Mouse (Mus musculus) heart, embryonic 14.5 days (tissue): ENCODE results near the gene Lmbr1l. TPM values are rescaled to one million over a fixed set of nuclear protein-coding genes. Genes with fewer than 3 reads are reported as not detected.

ENCODE experiments used
- ATAC-seq: fragments of 200-750 bp; cut with Nextera tagmentation; 2 replicates; pipeline ENCODE4 v1.8.0; 2017; ENCODE audit warnings: low read depth, moderate TSS enrichment; ENCODE audit not compliant: insufficient number of reproducible peaks, insufficient read depth, low FRiP score
- H3K27ac ChIP-seq, 2 experiments: fragments of 200-500 bp in 1 of 2; fragments of 300-500 bp in 1 of 2; sonication (generic) in 1 of 2; replicated peaks in 1 of 2; 2 replicates each; pipeline ENCODE4 v1.5.1; 2012 to 2014; ENCODE audit warnings: low read depth in 2 of 2, low read length in 2 of 2, control low read depth in 1 of 2, mild to moderate bottlenecking in 1 of 2, mixed read lengths in 1 of 2; ENCODE audit not compliant: control insufficient read depth in 1 of 2, insufficient read depth in 1 of 2
- H3K27me3 ChIP-seq: fragments of 300-500 bp; sonication (generic); 2 replicates; pipeline ENCODE4 v1.6.1; 2014; ENCODE audit warnings: mild to moderate bottlenecking, low read length, control low read depth; ENCODE audit not compliant: control insufficient read depth, insufficient read depth
- H3K36me3 ChIP-seq: fragments of 300-500 bp; sonication (generic); 2 replicates; pipeline ENCODE4 v1.6.1; 2014; ENCODE audit warnings: mild to moderate bottlenecking, control low read depth, low read length, mixed read lengths; ENCODE audit not compliant: control insufficient read depth, insufficient read depth
- H3K4me1 ChIP-seq, 2 experiments: fragments of 200-500 bp in 1 of 2; fragments of 300-500 bp in 1 of 2; sonication (generic) in 1 of 2; 2 replicates each; pipeline ENCODE4 v1.6.1; 2012 to 2014; ENCODE audit warnings: low read length in 2 of 2, control low read depth in 1 of 2, mixed read lengths in 1 of 2; ENCODE audit not compliant: control insufficient read depth in 2 of 2, insufficient read depth in 2 of 2
- H3K4me2 ChIP-seq: fragments of 300-500 bp; sonication (generic); 2 replicates; pipeline ENCODE4 v1.6.1; 2014; ENCODE audit warnings: mild to moderate bottlenecking, low read length
- H3K4me3 ChIP-seq, 2 experiments: fragments of 200-500 bp in 1 of 2; fragments of 300-500 bp in 1 of 2; sonication (generic) in 1 of 2; 2 replicates each; pipeline ENCODE4 v1.5.1; 2012 to 2014; ENCODE audit warnings: low read length in 2 of 2, mild to moderate bottlenecking in 2 of 2, control low read depth in 1 of 2, low read depth in 1 of 2, moderate library complexity in 1 of 2; ENCODE audit not compliant: control insufficient read depth in 1 of 2, insufficient read depth in 1 of 2
- H3K9ac ChIP-seq: fragments of 300-500 bp; sonication (generic); 2 replicates; pipeline ENCODE4 v1.6.1; 2014; ENCODE audit warnings: mild to moderate bottlenecking, low read length
- H3K9me3 ChIP-seq: fragments of 300-500 bp; sonication (generic); 2 replicates; pipeline ENCODE4 v1.6.1; 2016; ENCODE audit warnings: low read length, control low read depth; ENCODE audit not compliant: control insufficient read depth
- WGBS: fragments of 180-500 bp; shearing (Covaris S2); extraction: QIAGEN DNeasy Blood & Tissue Kit; methylation state at CpG from one replicate; pipeline ENCODE4 v1.1.7; 2014; 5-methylcytosine and 5-hydroxymethylcytosine counted together
- polyA plus RNA-seq: library from polyadenylated mRNA; unstranded; fragments of >200 nt; fragmentation: Nextera tagmentation; extraction: Ambion mirVana; gene quantifications from 2 replicates; pipeline ENCODE4 v1.2.1, GENCODE M21; 2014

Lmbr1l gene
- polyA plus RNA-seq, 1 experiment from 2014 or later, result 5.7 TPM

- Histone ChIP-seq H3K9ac (peak overlapping the region; percentile 98), H3K27me3 (no peaks in the 10 kb centered on the region), H3K4me1 (peaks cover 15 to 36% of the 10 kb centered on the region in 2 experiments), H3K27ac (peak overlapping the region in 1 of 2 experiments; percentile 98; a peak in 3 of 4 replicates), H3K9me3 (no peaks in the 10 kb centered on the region), H3K4me3 (peak overlapping the region; percentile 84 to 94), H3K36me3 (peaks cover 22% of the 10 kb centered on the region), H3K4me2 (peak overlapping the region; percentile 93)
- ATAC-seq, result no peak
- WGBS, result 6% methylated on average over 8 of the region's 8 CpGs
These were observed 48.5 kb downstream of the Lmbr1l start for GRCm38 (mm10) chr15:98869342-98870178.

DNA sequence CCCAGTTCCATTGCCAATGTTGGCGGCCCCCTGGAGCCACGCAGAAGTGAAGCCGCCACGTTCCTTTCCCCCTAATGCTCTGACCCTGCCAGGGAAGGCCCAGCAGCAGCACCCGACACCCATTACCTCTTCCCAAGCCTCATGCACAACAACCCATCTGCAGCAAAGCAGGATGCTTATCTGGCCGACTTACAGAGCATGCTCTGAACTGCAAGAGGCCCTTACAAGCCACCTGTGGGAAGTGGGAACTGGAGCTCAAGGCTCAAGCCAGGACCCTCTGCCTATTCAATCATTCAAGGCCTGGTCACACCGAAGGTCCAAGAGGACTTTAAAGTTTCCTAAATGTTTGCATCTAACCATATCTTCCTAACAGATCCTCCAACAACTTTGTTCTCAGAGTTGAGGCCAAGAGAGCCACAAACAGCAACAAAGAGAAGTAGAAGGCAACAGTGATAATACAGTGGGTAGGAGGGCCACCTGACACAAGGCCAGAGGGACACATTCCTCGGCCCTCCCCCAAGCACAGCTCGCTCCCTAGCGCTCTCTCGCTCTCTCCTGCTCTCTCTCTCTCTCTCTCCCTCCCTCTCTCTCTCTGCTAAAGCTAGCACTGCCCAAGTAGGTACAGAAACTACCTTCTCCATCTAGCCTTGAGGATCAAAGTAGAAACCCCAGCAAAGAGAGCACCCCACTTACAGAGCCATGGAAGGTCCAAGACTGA lies 49.5 kb downstream of the Lmbr1l start:
- WGBS, result 24% methylated on average over 11 of the region's 11 CpGs
- peak overlapping the region; percentile 98 for H3K9ac ChIP-seq
- H3K36me3 ChIP-seq, result peaks cover 33% of the 10 kb centered on the region
- H3K27ac ChIP-seq, result peak overlapping the region; percentile 22 to 98
- no peaks in the 10 kb centered on the region for H3K27me3 ChIP-seq
- no peak for ATAC-seq
- peak overlapping the region; percentile 84 to 94 for H3K4me3 ChIP-seq
- H3K4me1 ChIP-seq, result peaks cover 15 to 36% of the 10 kb centered on the region in 2 experiments
- no peaks in the 10 kb centered on the region for H3K9me3 ChIP-seq
- H3K4me2 ChIP-seq, result peak overlapping the region; percentile 93

DNA sequence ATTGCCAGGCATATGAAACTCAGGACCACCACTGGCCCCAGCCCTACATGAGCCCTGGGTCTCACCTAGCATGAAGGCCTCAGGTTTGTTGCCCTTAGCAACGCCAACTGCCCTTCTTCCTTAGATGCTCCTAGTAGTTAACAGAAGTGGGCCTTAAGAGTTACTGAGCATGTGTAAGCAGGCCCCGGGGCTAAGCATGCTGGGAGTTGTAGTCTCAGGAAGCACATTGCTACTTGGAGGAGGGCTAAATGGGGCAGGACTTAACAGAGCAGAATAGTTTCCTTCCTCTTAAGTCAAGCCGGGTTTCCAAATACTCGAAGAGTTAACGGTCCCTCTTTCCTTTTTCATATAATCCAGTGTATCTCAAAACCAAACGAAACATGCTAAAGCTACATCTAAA lies 50.7 kb downstream of the Lmbr1l start:
- peaks cover 45% of the 10 kb centered on the region for H3K36me3 ChIP-seq
- no peak for ATAC-seq
- peak overlapping the region; percentile 93 for H3K4me2 ChIP-seq
- no peaks in the 10 kb centered on the region for H3K9me3 ChIP-seq
- peak overlapping the region; percentile 98; the same call in 1 of the 2 replicates for H3K9ac ChIP-seq
- H3K27me3 ChIP-seq, result no peaks in the 10 kb centered on the region
- H3K4me3 ChIP-seq, result peak overlapping the region in 1 of 2 experiments; percentile 84; a peak in 1 of 4 replicates
- H3K4me1 ChIP-seq, result peaks cover 15 to 30% of the 10 kb centered on the region in 2 experiments
- 55% methylated on average over 6 of the region's 6 CpGs for WGBS
- H3K27ac ChIP-seq, result no peak overlapping the region

GRCm38 (mm10) chr15:98866501-98866900 lies 51.5 kb downstream of the Lmbr1l start:
- H3K27ac ChIP-seq, result no peak overlapping the region
- H3K9ac ChIP-seq, result no peak overlapping the region
- WGBS, result 75% methylated on average over 5 of the region's 5 CpGs
- peaks cover 53% of the 10 kb centered on the region for H3K36me3 ChIP-seq
- no peaks in the 10 kb centered on the region for H3K27me3 ChIP-seq
- H3K9me3 ChIP-seq, result no peaks in the 10 kb centered on the region
- ATAC-seq, result no peak
- H3K4me2 ChIP-seq, result no peak overlapping the region
- peaks cover 15 to 30% of the 10 kb centered on the region in 2 experiments for H3K4me1 ChIP-seq
- no peak overlapping the region for H3K4me3 ChIP-seq

DNA sequence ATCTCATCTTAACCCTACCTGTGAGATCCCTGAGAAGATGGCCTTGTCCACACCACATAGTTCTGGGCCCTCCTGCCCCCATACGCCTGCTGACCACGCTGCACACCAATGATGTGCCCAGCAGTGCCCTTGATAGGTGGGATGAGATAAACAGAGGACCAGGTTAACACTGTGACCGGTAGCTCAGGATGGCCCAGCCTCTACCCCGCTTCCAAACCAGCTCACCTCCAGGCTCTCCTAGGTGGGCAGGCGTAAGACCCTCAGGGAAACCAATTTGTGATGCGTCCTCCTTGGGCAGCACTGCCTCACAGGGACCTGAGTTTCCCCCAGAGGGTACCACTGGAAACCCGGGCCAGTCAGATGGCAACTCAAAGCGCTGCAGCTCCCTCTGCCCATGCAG lies 52.3 kb downstream of the Lmbr1l start:
- Histone ChIP-seq H3K4me2 (no peak overlapping the region), H3K36me3 (peaks cover 60% of the 10 kb centered on the region), H3K4me1 (peaks cover 15 to 30% of the 10 kb centered on the region in 2 experiments), H3K4me3 (no peak overlapping the region), H3K9ac (no peak overlapping the region), H3K9me3 (no peaks in the 10 kb centered on the region), H3K27me3 (no peaks in the 10 kb centered on the region), H3K27ac (no peak overlapping the region)
- 93% methylated on average over 8 of the region's 8 CpGs for WGBS
- ATAC-seq, result no peak

GRCm38 (mm10) chr15:98864951-98865350 lies 53.1 kb downstream of the Lmbr1l start:
- Histone ChIP-seq H3K4me3 (no peak overlapping the region), H3K27ac (no peak overlapping the region), H3K4me2 (no peak overlapping the region), H3K27me3 (no peaks in the 10 kb centered on the region), H3K36me3 (peaks cover 68% of the 10 kb centered on the region), H3K9ac (no peak overlapping the region), H3K4me1 (peaks cover 15 to 29% of the 10 kb centered on the region in 2 experiments), H3K9me3 (no peaks in the 10 kb centered on the region)
- 96% methylated on average over 6 of the region's 6 CpGs for WGBS
- no peak for ATAC-seq

- 83% methylated on average over 12 of the region's 12 CpGs for WGBS
- H3K9me3 ChIP-seq, result no peaks in the 10 kb centered on the region
- H3K27ac ChIP-seq, result no peak overlapping the region
- H3K4me1 ChIP-seq, result peaks cover 4 to 15% of the 10 kb centered on the region in 2 experiments; a peak in 3 of 4 replicates
- H3K27me3 ChIP-seq, result no peaks in the 10 kb centered on the region
- peaks cover 83% of the 10 kb centered on the region for H3K36me3 ChIP-seq
- no peak overlapping the region for H3K9ac ChIP-seq
- no peak overlapping the region for H3K4me2 ChIP-seq
- ATAC-seq, result no peak
- no peak overlapping the region for H3K4me3 ChIP-seq
These were observed 54.5 kb downstream of the Lmbr1l start for GRCm38 (mm10) chr15:98863451-98863958.
